Mouse (Mus musculus): ENCODE data around the gene Cdh11. TPM values are rescaled to one million over a fixed set of nuclear protein-coding genes. Genes with fewer than 3 reads are reported as not detected.
"Not testable (repeated sequence)": the region's sequence is repeated elsewhere in the genome, so short reads cannot be mapped to it uniquely, and the experiment has no call there.

The Cdh11 gene
- polyA plus RNA-seq, 1 experiment: 22.4 TPM

DNA sequence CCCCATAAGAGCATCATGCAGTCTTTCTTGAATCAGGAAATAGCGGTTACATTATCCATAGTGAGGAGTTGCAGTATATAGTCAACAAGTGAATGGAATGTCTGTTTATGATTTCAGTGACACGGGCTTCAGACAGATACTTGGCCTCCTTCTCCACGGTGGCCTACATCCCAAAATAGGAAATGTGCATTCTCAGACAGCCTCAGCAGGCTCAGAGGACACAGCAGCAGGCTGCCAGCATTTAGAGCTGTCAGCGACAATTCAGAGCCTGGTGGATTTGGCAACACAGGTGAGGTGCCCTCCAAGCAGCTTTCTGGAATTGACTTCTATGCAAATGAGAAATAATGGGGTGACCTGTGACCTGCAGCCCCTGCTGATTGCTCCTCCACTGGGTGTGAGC, 69.5 kb downstream of the Cdh11 start:
- DNase-seq (ENCODE audit: low spot score): no peak

DNA sequence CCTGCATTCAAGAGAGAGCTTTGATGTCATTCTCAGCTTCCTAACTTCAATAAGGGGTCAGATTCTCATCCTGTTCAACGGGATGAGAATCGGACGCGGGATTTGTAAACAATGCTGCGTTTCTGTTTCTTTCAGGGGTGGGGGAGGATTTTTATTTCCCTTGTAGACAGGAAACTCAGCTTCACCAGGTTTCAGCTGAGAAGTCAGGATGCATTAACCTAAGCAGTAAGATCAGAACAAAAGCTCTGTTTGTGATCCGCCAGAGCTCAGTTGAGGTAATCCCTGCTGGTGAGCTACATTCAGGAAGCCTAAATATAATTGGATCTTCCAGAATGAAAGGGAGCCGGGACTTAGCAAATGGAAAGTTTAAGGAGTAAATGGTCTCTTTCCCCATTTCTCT, 78.1 kb downstream of the Cdh11 start:
- no peak for DNase-seq (ENCODE audit: low spot score)

DNA sequence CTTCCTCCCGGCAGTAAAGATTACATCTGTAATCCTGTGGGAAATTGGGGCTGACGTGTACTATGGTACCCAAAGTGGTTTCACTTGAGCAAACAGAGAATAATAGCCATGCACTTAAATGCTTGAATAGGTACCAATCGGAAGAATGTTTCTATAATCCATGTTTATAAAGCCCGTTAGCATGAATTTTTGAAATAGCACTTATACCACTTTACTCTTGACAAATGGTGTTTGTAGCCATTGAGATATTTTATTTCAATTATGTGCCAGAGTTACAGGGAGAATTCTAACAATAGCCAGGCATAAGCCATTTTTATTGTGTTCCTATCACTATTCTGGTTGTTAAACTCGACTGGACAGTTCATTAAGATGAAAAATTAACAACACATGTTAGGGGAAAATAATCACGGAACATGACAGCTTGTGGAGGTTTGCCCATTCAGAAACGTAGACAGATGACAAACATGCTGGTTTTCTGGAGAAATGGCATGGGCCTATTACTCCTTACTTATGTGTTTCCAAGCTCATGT, 80.0 kb downstream of the Cdh11 start:
- DNase-seq (ENCODE audit: low spot score): no peak

DNA sequence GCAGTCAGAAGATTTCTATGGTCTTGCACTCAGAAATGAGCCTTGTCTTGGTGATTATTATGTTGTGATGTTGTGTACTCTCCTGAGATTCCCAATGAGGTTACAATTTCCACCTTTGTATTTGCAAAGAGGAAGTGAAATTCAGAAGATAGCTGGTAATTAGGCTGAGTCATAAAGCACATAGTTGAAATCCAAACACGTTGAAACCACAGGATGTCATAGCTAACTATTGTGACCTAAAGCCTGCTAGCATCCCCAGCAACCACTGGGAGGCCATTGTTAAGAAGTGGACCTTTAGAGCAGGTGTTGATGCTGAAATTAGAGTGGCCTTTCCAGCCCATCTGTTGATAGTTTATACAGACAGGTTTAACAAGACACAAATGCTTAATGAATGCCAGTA, 85.2 kb downstream of the Cdh11 start:
- no peak for DNase-seq (ENCODE audit: low spot score)

GRCm38 (mm10) chr8:102698232-102698837, 87.1 kb downstream of the Cdh11 start:
- no peak for DNase-seq (ENCODE audit: low spot score)

DNA sequence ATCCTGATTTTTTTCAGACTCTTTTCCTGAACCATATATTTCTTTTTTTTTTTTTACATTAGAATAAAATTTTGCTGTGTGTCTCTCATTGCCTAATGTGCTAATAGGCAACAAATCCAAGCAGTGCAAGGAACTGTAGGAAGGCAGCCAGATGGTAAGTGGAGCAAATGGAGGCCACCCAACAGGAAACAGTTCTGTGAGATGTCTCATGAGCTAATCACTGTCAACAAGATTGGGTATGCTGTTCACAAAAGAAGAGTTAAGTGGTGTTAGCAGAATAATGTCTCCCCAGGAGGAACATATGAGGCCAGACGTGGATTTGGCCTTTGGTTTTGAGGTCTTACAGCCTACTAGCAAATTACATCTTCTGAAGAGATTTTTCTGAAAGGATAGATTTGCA, 92.0 kb downstream of the Cdh11 start:
- DNase-seq (ENCODE audit: low spot score): no peak

- not testable (repeated sequence) for DNase-seq (ENCODE audit: low spot score)
These were observed 100.0 kb downstream of the Cdh11 start for GRCm38 (mm10) chr8:102685491-102685890.

DNA sequence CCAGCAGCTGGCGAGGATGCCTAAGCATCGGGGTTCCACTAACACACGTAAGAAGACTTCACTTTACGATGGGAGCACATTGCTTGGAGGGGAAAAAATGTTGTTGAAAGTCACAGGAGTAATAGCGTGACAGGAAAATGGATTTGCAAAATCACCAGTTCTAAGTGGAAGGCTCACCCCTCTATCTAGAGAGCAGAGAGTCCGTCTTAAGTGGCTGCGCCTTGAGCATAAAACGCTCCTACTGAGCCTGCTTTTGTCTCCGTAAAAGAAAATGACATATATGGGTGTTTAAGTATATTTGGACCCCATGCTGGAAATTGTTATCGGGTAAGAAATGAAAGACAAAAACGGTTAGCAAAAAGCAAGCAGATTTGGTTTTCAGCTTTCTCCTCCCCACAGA, 100.4 kb downstream of the Cdh11 start:
- DNase-seq (ENCODE audit: low spot score): no peak

- no peak for DNase-seq (ENCODE audit: low spot score)
These were observed 108.3 kb downstream of the Cdh11 start for GRCm38 (mm10) chr8:102677148-102677547.

- not testable (repeated sequence) for DNase-seq (ENCODE audit: low spot score)
These were observed 120.9 kb downstream of the Cdh11 start for GRCm38 (mm10) chr8:102664561-102664960.

DNA sequence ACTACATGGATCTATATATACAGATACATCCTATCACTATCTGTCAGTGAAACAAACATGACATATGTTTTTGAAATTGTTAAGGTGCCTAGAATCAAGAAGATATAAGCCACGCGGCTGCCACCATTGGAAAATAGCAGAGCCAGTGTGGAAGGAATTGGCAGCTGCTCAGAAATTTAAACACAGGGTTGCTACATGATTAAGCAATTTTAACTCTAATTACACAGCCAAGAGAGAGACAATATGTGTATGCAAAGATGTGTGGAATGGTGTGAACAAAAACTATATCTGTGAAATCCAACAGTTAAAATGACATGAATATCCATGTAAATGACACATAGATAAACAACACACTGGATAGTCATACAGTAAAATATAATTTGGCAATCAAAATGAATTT, 128.9 kb downstream of the Cdh11 start:
- DNase-seq (ENCODE audit: low spot score): no peak

GRCm38 (mm10) chr8:102651964-102652363, 133.5 kb downstream of the Cdh11 start:
- no peak for DNase-seq (ENCODE audit: low spot score)

DNA sequence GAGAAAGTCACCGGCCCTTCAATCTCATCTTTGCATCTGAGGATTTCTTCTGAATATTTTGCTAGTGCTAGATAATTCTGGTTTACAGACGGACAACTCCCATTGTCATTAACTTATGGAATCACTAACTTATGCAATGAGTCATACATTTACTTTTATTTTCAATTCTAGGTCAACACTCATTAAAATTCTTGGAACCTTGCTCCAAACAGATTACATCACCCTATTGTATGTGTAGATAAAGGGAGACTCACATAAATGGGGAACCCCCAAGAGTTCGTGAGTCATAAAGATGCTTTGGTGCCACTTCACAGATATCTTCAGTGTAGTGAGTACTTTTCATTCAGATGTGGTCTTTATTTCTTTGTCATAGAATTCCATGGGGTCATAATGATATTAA, 158.3 kb downstream of the Cdh11 start:
- DNase-seq (ENCODE audit: low spot score): no peak

DNA sequence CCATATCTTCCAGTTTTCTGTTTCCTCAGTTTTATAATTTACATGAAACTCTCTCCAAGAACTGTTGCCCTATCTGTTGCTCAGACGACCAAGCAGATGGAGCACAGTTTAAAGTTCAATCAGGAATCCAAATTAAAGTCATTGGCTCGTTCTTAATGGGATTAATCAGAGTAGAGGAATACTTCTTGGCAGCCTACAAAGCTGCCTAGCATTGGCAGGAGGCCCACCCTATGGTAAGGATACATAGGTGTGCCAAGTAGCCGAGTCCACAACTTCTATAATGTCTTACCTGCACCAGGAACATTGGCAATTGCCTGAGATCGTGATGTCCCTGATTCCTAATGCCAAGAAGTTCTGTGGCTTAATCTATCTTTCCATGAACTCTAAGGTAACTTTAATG, 173.3 kb downstream of the Cdh11 start:
- DNase-seq (ENCODE audit: low spot score): no peak

GRCm38 (mm10) chr8:102601327-102601726, 184.1 kb downstream of the Cdh11 start:
- DNase-seq (ENCODE audit: low spot score): no peak

DNA sequence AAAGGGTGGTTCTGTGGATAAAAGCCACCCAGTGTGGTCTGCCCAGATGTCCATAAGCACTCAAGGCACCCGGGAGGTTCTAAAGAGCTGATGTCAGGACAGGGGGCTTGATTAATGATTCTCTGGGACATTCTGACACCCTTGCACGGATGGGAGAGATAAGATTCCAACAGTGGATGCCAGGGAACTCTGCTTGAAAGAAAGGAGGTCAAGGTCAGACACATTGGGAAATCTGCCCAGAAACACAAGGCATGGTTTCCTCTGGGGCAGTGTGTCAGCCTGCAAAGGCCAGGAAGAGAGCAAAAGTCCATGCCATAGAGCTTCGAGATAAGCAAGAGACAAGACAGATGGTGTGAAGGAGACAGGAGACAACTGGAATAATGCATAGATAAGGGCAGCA, 188.9 kb downstream of the Cdh11 start:
- DNase-seq (ENCODE audit: low spot score): no peak

- no peak for DNase-seq (ENCODE audit: low spot score)
These were observed 191.5 kb downstream of the Cdh11 start for GRCm38 (mm10) chr8:102593899-102594298.

Measured in urinary bladder, adult 2 months (tissue).